Mouse (Mus musculus): ENCODE data around the gene Tbx1.

The Tbx1 gene

GRCm38 (mm10) chr16:18589804-18590790 lies at the start of gene Tbx1:
Gene Tbx1, minus strand, starts transcription at chr16:18590671.
- no peak for DNase-seq (ENCODE audit: low read depth)

GRCm38 (mm10) chr16:18639382-18639929 lies 49.0 kb upstream of the Tbx1 start:
- DNase-seq (ENCODE audit: low read depth) = no peak

GRCm38 (mm10) chr16:18638396-18638795 lies 47.9 kb upstream of the Tbx1 start:
- DNase-seq (ENCODE audit: low read depth) = no peak

GRCm38 (mm10) chr16:18636804-18637203 lies 46.3 kb upstream of the Tbx1 start:
- no peak for DNase-seq (ENCODE audit: low read depth)

- DNase-seq (ENCODE audit: low read depth) = no peak
These were observed 45.9 kb upstream of the Tbx1 start for GRCm38 (mm10) chr16:18636401-18636800.

- no peak for DNase-seq (ENCODE audit: low read depth)
These were observed 42.9 kb upstream of the Tbx1 start for GRCm38 (mm10) chr16:18633333-18633732.

- no peak for DNase-seq (ENCODE audit: low read depth)
These were observed 42.3 kb upstream of the Tbx1 start for GRCm38 (mm10) chr16:18632816-18633215.

GRCm38 (mm10) chr16:18632059-18632458 lies 41.6 kb upstream of the Tbx1 start:
- DNase-seq (ENCODE audit: low read depth) = no peak

- DNase-seq (ENCODE audit: low read depth) = no peak
These were observed 40.7 kb upstream of the Tbx1 start for GRCm38 (mm10) chr16:18631141-18631540.

- DNase-seq (ENCODE audit: low read depth) = no peak
These were observed 39.8 kb upstream of the Tbx1 start for GRCm38 (mm10) chr16:18630291-18630690.

GRCm38 (mm10) chr16:18629390-18630231 lies 39.1 kb upstream of the Tbx1 start, which contains the start of gene Sept5:
Gene Sept5, minus strand, starts transcription at chr16:18629954.
- no peak for DNase-seq (ENCODE audit: low read depth)

GRCm38 (mm10) chr16:18628948-18629340 lies 38.5 kb upstream of the Tbx1 start:
- DNase-seq (ENCODE audit: low read depth) = no peak

- no peak for DNase-seq (ENCODE audit: low read depth)
These were observed 37.9 kb upstream of the Tbx1 start for GRCm38 (mm10) chr16:18628206-18628947.

GRCm38 (mm10) chr16:18627163-18627562 lies 36.7 kb upstream of the Tbx1 start:
- no peak for DNase-seq (ENCODE audit: low read depth)

GRCm38 (mm10) chr16:18626376-18626878 lies 36.0 kb upstream of the Tbx1 start, which contains the start of gene Gm49601:
Gene Gm49601, minus strand, starts transcription at chr16:18626427.
- peak; percentile 42 for DNase-seq (ENCODE audit: low read depth)

GRCm38 (mm10) chr16:18625791-18626311 lies 35.4 kb upstream of the Tbx1 start:
- no peak for DNase-seq (ENCODE audit: low read depth)

- no peak for DNase-seq (ENCODE audit: low read depth)
These were observed 34.6 kb upstream of the Tbx1 start for GRCm38 (mm10) chr16:18625097-18625496.

- no peak for DNase-seq (ENCODE audit: low read depth)
These were observed 34.2 kb upstream of the Tbx1 start for GRCm38 (mm10) chr16:18624641-18625040.

GRCm38 (mm10) chr16:18623751-18624540 lies 33.5 kb upstream of the Tbx1 start:
- DNase-seq (ENCODE audit: low read depth) = no peak
